Mouse (Mus musculus): ENCODE data around the gene Dmgdh. TPM values are rescaled to one million over a fixed set of nuclear protein-coding genes. Genes with fewer than 3 reads are reported as not detected.
A peak's percentile ranks its signal among the peaks of the same experiment; 100 is the strongest.

Dmgdh gene
- total RNA-seq, 4 experiments from 2014 or later = not detected

- DNase-seq (ENCODE audit: low spot score) = no peak
These were observed 98.6 kb downstream of the Dmgdh start for GRCm38 (mm10) chr13:93772861-93773260.

- DNase-seq (ENCODE audit: low spot score) = no peak
These were observed 99.6 kb downstream of the Dmgdh start for GRCm38 (mm10) chr13:93773704-93774315.

GRCm38 (mm10) chr13:93782823-93783222 lies 108.6 kb downstream of the Dmgdh start:
- no peak for DNase-seq (ENCODE audit: low spot score)

GRCm38 (mm10) chr13:93785329-93785728 lies 111.1 kb downstream of the Dmgdh start:
- DNase-seq (ENCODE audit: low spot score) = no peak

GRCm38 (mm10) chr13:93786051-93786450 lies 111.8 kb downstream of the Dmgdh start:
- DNase-seq (ENCODE audit: low spot score) = no peak

DNA sequence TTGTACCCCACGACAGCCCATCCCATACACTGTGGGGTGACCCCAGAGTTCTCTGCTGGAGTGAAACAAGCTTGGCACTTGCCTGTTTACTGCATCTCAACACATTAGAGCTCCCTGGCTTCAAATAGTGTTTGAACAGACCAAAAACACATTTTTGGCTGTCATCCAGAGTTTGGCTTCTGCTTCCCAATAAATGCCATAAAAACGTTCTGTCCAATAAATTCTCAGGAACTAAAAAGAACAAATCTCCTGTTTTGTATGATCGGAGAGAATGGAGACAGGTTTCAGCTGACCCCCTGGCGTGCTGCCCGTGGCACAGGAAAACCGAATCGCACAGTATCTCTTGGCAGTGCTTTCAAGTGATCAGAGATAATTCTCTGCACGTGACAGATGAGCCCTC lies 113.4 kb downstream of the Dmgdh start:
- DNase-seq (ENCODE audit: low spot score) = no peak

GRCm38 (mm10) chr13:93792945-93793642 lies 118.9 kb downstream of the Dmgdh start:
- peak; percentile 72 for DNase-seq (ENCODE audit: low spot score)

DNA sequence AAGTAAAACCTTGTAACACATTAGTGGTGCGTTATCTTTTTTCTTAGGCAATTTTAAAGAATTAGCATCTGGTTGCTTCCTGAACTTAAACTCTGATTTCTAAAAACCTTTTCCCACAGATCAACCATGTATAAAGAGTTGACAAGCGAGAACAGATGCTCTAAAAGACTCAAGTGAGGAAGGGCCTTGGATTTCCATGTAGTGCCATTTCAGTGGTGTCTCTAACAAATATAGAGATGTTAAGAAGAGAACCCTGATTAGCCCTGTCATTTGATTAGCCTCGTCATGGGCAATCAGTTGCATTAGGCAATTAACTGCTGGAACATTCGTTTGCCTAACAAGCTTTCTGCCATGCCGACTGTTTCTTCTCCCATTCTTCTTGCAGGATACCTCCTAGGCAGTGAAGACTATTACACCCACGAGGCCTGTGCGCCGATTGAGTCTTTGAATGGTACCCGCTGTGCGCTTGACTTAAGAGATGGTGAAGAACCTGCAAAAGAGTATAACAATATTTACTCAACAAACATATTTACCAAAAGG lies 119.5 kb downstream of the Dmgdh start:
- DNase-seq (ENCODE audit: low spot score) = no peak

DNA sequence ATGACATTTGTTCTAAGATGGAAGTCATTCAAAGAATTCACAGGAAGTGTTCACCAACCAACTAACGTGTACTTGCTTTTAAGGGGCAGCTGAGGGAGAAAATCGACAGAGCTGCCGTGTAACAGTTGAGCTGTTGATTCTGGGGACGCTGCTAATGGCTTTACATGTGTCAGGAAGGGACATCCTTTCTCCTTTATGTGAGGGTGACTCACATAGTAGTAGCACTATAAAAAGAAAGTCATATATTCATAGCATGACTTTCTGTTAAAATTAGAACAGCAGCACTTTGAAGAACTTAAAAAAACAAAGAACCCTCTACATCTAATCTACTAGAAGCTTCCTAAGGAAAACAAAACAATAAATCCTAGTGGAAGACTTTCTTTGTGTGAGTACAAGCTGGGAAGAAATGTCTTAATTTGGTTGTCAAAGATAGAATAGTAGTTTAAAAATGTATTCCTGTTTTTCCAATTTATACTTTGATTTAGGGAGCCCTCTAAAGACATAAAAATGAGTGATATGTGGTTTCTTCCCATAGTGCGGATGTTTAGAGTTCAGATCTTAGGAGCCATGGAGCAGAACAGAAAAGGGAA lies 122.9 kb downstream of the Dmgdh start:
- no peak for DNase-seq (ENCODE audit: low spot score)

Small RNA genes lying within 50 kb of the gene (microRNA-seq; reads per million reads assigned to microRNA genes)
- not detected for gene Mir5624

Other genes starting within 250 kb of the Dmgdh start
- 10 to 100 TPM; 39.1 to 46.5 (median 45.1) TPM for gene Jmy, start 174.6 kb upstream of the Dmgdh start, total RNA-seq (2022)
- not detected for gene Bhmt, start 36.5 kb upstream of the Dmgdh start, total RNA-seq (2022)
- gene Bhmt2, start 131 bp upstream of the Dmgdh start, total RNA-seq (2022) = not detected
- gene Arsb, start 97.2 kb downstream of the Dmgdh start, total RNA-seq (2022) = 1 to 10 TPM; 4.6 to 5.7 (median 4.6) TPM

All from heart, adult 8-10 months (tissue).